Mouse (Mus musculus): ENCODE data around the gene Pet117. TPM values are rescaled to one million over a fixed set of nuclear protein-coding genes. Genes with fewer than 3 reads are reported as not detected.

The Pet117 gene
- polyA plus RNA-seq, 1 experiment from 2014 or later = 3.1 TPM

DNA sequence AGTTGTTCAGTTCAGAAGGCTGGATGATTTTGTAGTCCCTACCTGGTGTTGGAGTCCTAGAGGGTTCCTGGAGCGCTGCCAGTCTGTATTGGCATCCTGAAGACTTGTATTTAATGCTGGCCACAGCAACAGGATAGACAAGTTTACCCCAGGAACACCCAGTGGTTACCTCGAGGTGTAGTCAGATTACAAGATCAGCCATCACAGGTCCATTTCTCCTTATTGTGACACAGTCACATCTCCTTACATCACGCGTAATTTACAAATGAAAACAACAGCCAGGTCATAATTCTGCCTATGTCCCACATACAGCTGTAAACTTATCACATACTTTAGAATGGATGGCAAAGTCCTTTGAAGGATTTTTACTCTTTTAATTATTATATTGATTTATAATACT, 40.2 kb downstream of the Pet117 start:
- Histone ChIP-seq H3K27me3 (replicated peaks; ENCODE audit: control insufficient read depth, insufficient read depth, low read length) (no peaks in the 10 kb centered on the region), H3K4me1 (replicated peaks; ENCODE audit: control insufficient read depth, insufficient read depth, low read length) (0 out of 2 replicates have a peak, but pooled peaks cover 2% of the 10 kb centered on the region), H3K9me3 (ENCODE audit: control insufficient read depth, low read length) (no peaks in the 10 kb centered on the region), H3K4me2 (ENCODE audit: low read length) (no peak overlapping the region), H3K36me3 (ENCODE audit: control insufficient read depth, insufficient read depth) (peaks cover 22% of the 10 kb centered on the region), H3K9ac (replicated peaks; ENCODE audit: low read depth, low read length) (no peak overlapping the region), H3K4me3 (replicated peaks; ENCODE audit: low read length) (no peak overlapping the region), H3K27ac (ENCODE audit: low read length) (no peak overlapping the region)
- WGBS = 92% methylated on average over 4 of the region's 4 CpGs
- no peak for ATAC-seq

DNA sequence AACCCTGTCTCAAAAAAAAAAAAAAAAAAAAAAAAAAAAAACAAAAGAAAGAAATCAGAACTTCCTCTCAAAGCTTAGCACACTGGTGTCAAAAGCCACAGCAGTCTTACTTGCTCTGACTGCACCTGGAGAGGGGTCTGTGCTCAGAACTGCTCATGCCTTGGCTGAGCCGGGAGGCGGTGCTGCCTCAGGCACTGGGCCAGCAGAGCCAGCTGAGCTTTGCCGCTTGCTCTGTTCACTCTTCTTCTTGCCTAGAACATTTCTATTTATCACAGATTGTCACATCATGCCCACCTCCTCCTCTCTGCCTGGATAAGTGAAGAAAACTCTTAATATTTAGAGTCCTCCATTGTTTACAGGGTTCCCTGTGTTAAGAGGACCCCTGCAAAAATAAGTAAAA, 41.8 kb downstream of the Pet117 start:
- 0 out of 2 replicates have a peak, but pooled peaks cover 2% of the 10 kb centered on the region for H3K4me1 ChIP-seq (replicated peaks; ENCODE audit: control insufficient read depth, insufficient read depth, low read length)
- no peak for ATAC-seq
- no peak overlapping the region for H3K9ac ChIP-seq (replicated peaks; ENCODE audit: low read depth, low read length)

DNA sequence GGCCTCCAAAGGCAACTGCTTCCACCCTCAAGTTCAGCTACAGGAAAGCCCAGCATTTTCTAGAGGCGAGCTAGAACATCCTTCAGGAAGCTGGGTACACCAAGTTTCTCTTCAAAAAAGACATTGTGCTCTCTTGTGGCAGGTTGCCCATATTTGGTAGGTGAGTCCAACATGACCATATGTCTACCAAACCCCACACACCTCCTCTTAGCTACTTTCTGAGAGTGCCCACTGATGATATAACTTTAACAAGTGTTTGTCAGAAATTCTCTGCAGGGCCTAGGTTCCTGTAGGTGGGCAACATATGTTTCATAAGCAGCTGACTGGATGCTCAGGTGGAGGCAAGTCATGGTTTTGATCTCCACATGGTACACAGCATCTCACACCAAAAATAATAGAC, 45.9 kb downstream of the Pet117 start:
- Histone ChIP-seq H3K27me3 (replicated peaks; ENCODE audit: control insufficient read depth, insufficient read depth, low read length) (no peaks in the 10 kb centered on the region), H3K4me3 (replicated peaks; ENCODE audit: low read length) (no peak overlapping the region), H3K4me1 (replicated peaks; ENCODE audit: control insufficient read depth, insufficient read depth, low read length) (peaks cover 9% of the 10 kb centered on the region), H3K4me2 (ENCODE audit: low read length) (no peak overlapping the region), H3K36me3 (ENCODE audit: control insufficient read depth, insufficient read depth) (peaks cover 6% of the 10 kb centered on the region; the same call in 1 of the 2 replicates), H3K9me3 (ENCODE audit: control insufficient read depth, low read length) (no peaks in the 10 kb centered on the region), H3K9ac (replicated peaks; ENCODE audit: low read depth, low read length) (no peak overlapping the region), H3K27ac (ENCODE audit: low read length) (no peak overlapping the region)
- 95% methylated on average over 1 of the region's 1 CpGs for WGBS
- ATAC-seq = no peak

More for the DNA sequence above, 41.8 kb downstream of the Pet117 start:
- no peak overlapping the region for H3K4me2 ChIP-seq (ENCODE audit: low read length)
- peaks cover 22% of the 10 kb centered on the region for H3K36me3 ChIP-seq (ENCODE audit: control insufficient read depth, insufficient read depth)
- H3K4me3 ChIP-seq (replicated peaks; ENCODE audit: low read length) = no peak overlapping the region
- 66% methylated on average over 3 of the region's 3 CpGs for WGBS
- no peaks in the 10 kb centered on the region for H3K27me3 ChIP-seq (replicated peaks; ENCODE audit: control insufficient read depth, insufficient read depth, low read length)
- no peak overlapping the region for H3K27ac ChIP-seq (ENCODE audit: low read length)
- no peaks in the 10 kb centered on the region for H3K9me3 ChIP-seq (ENCODE audit: control insufficient read depth, low read length)

DNA sequence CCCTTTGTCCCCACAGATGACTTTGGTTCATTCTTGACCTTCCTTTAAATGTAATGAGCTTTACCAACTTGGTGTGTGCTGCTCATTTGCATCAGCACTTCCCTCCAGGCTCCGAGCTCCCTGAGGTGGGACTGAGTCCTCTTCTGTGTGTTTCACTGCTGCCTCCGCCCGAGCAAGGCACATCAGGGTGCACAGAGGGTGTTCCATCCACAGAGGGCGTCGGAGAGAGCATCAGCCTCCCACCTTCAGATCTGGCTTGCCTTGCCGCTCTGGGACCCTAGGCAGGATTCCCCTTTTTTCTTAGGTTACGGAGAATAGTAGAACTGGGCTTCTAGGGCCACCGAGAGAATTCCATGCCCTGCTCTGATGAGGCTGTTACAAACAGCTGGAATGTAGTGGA, 48.1 kb downstream of the Pet117 start:
- no peak for ATAC-seq
- Histone ChIP-seq H3K9me3 (ENCODE audit: control insufficient read depth, low read length) (no peaks in the 10 kb centered on the region), H3K4me3 (replicated peaks; ENCODE audit: low read length) (no peak overlapping the region), H3K27me3 (replicated peaks; ENCODE audit: control insufficient read depth, insufficient read depth, low read length) (no peaks in the 10 kb centered on the region), H3K36me3 (ENCODE audit: control insufficient read depth, insufficient read depth) (peaks cover 6% of the 10 kb centered on the region; the same call in 1 of the 2 replicates), H3K4me2 (ENCODE audit: low read length) (no peak overlapping the region), H3K27ac (ENCODE audit: low read length) (no peak overlapping the region), H3K4me1 (replicated peaks; ENCODE audit: control insufficient read depth, insufficient read depth, low read length) (peaks cover 7% of the 10 kb centered on the region), H3K9ac (replicated peaks; ENCODE audit: low read depth, low read length) (no peak overlapping the region)
- WGBS = 55% methylated on average over 8 of the region's 8 CpGs

DNA sequence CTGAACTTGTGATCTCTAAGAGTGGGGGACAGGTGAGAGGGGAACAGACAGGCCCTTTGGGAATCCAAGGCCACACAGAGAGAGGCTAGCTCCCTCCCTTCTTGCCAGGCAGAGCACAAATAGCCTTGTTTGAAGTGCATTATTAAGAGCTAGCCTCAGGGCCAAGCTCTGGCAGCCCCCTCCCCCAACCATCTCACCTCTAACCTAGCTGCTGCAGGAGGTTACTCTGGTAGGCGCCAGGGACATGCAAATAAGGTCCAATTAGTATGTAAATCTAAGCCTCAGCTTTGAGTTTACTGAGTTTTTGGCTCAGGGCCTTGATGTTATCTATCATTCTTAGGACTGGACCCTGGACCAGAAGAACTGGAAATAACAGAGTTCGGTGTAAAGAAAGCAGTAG, 49.3 kb downstream of the Pet117 start:
- no peak overlapping the region for H3K9ac ChIP-seq (replicated peaks; ENCODE audit: low read depth, low read length)
- H3K4me2 ChIP-seq (ENCODE audit: low read length) = no peak overlapping the region
- 18% methylated on average over 2 of the region's 2 CpGs for WGBS
- peak; percentile 41; the same call in 1 of the 2 replicates for ATAC-seq
- H3K9me3 ChIP-seq (ENCODE audit: control insufficient read depth, low read length) = no peaks in the 10 kb centered on the region
- no peaks in the 10 kb centered on the region for H3K27me3 ChIP-seq (replicated peaks; ENCODE audit: control insufficient read depth, insufficient read depth, low read length)
- no peak overlapping the region for H3K27ac ChIP-seq (ENCODE audit: low read length)
- H3K4me1 ChIP-seq (replicated peaks; ENCODE audit: control insufficient read depth, insufficient read depth, low read length) = peaks cover 7% of the 10 kb centered on the region
- peaks cover 6% of the 10 kb centered on the region; the same call in 1 of the 2 replicates for H3K36me3 ChIP-seq (ENCODE audit: control insufficient read depth, insufficient read depth)
- no peak overlapping the region for H3K4me3 ChIP-seq (replicated peaks; ENCODE audit: low read length)

DNA sequence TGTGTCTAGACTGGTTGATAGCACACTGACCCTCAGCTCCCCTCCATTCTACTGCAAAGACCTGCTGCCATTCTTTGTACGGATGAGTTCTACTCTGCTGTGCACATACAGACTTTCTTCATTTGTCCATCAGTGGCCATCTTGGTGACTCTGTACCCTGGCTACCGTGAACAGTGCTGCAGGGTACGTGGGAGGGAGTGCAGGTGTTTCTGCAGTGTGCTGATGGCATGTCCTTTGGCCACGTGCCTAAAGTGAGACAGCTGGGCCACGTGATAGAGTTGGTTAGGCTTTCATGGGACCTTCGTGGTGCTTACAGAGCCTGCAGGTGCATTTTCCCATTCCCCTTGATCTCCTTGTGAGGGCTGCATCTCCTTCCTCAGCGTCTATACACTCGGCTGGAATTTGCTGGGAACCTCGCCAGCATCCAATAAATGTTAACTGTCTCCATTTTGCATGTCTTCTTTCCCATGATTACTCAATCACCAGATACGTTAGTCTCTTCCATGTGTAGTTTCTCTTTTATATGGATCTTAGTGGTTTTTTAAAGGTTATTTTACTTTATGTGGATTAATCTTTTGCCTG, 53.4 kb downstream of the Pet117 start:
- 69% methylated on average over 10 of the region's 10 CpGs for WGBS
- Histone ChIP-seq H3K36me3 (ENCODE audit: control insufficient read depth, insufficient read depth) (no peaks in the 10 kb centered on the region), H3K27ac (ENCODE audit: low read length) (no peak overlapping the region), H3K4me1 (replicated peaks; ENCODE audit: control insufficient read depth, insufficient read depth, low read length) (peaks cover 7% of the 10 kb centered on the region), H3K9me3 (ENCODE audit: control insufficient read depth, low read length) (no peaks in the 10 kb centered on the region), H3K4me2 (ENCODE audit: low read length) (no peak overlapping the region), H3K4me3 (replicated peaks; ENCODE audit: low read length) (no peak overlapping the region), H3K9ac (replicated peaks; ENCODE audit: low read depth, low read length) (no peak overlapping the region), H3K27me3 (replicated peaks; ENCODE audit: control insufficient read depth, insufficient read depth, low read length) (no peaks in the 10 kb centered on the region)
- no peak for ATAC-seq

Other genes starting within 250 kb of the Pet117 start
- gene Mgme1, start 98.3 kb upstream of the Pet117 start, polyA plus RNA-seq (2015; fragmentation: Nextera tagmentation; extraction: Ambion mirVana) = 10.8 and 11.4 TPM in 2 replicates
- gene Snx5, start 98.1 kb upstream of the Pet117 start, polyA plus RNA-seq (2015; fragmentation: Nextera tagmentation; extraction: Ambion mirVana) = 55.2 and 64.3 TPM in 2 replicates
- gene Ovol2, start 36.9 kb upstream of the Pet117 start, polyA plus RNA-seq (2015; fragmentation: Nextera tagmentation; extraction: Ambion mirVana) = not detected in 2 replicates
- gene Kat14, start within 50 bp of the Pet117 start, polyA plus RNA-seq (2015; fragmentation: Nextera tagmentation; extraction: Ambion mirVana) = 28.3 and 29.2 TPM in 2 replicates
- gene Dzank1, start 158.4 kb downstream of the Pet117 start, polyA plus RNA-seq (2015; fragmentation: Nextera tagmentation; extraction: Ambion mirVana) = 7.0 and 8.4 TPM in 2 replicates
- 31.7 and 34.0 TPM in 2 replicates for gene Polr3f, start 158.7 kb downstream of the Pet117 start, polyA plus RNA-seq (2015; fragmentation: Nextera tagmentation; extraction: Ambion mirVana)
- gene Rbbp9, start 181.9 kb downstream of the Pet117 start, polyA plus RNA-seq (2015; fragmentation: Nextera tagmentation; extraction: Ambion mirVana) = 59.1 and 65.9 TPM in 2 replicates
- gene Sec23b, start 187.2 kb downstream of the Pet117 start, polyA plus RNA-seq (2015; fragmentation: Nextera tagmentation; extraction: Ambion mirVana) = 66.5 and 67.5 TPM in 2 replicates
- 50.9 and 53.7 TPM in 2 replicates for gene Smim26, start 225.1 kb downstream of the Pet117 start, polyA plus RNA-seq (2015; fragmentation: Nextera tagmentation; extraction: Ambion mirVana)
- gene Dtd1, start 230.9 kb downstream of the Pet117 start, polyA plus RNA-seq (2015; fragmentation: Nextera tagmentation; extraction: Ambion mirVana) = 70.5 and 80.4 TPM in 2 replicates

Data from forebrain, embryonic 16.5 days (tissue).